Mouse (Mus musculus) c-Kit-positive CD71-positive TER-119-negative erythroid progenitor cells, embryonic 14.5 days (primary cell): ENCODE data around the gene Cyfip1.

ENCODE experiments used
- DNase-seq: peaks from one replicate; pipeline ENCODE4 v3.0.0-alpha.2; 2013; ENCODE audit warnings: low read depth

Gene Cyfip1

GRCm38 (mm10) chr7:55841445-55841844 is at the start of gene Cyfip1:
Gene Cyfip1, plus strand, starts transcription at chr7:55841745.
- no peak for DNase-seq

GRCm38 (mm10) chr7:55792280-55792679 is 49.3 kb upstream of the Cyfip1 start:
- peak; percentile 14 for DNase-seq

- peak; percentile 6 for DNase-seq
These were observed 48.2 kb upstream of the Cyfip1 start for GRCm38 (mm10) chr7:55793236-55793951.

- peak; percentile 95 for DNase-seq
These were observed 47.5 kb upstream of the Cyfip1 start, which contains the start of gene Tubgcp5 for GRCm38 (mm10) chr7:55793952-55794603. Gene Tubgcp5, plus strand, starts transcription at chr7:55794154.

GRCm38 (mm10) chr7:55799981-55800380 is 41.6 kb upstream of the Cyfip1 start:
- DNase-seq, result no peak

- no peak for DNase-seq
These were observed 31.6 kb upstream of the Cyfip1 start for GRCm38 (mm10) chr7:55809967-55810366.

- DNase-seq, result no peak
These were observed 17.1 kb upstream of the Cyfip1 start for GRCm38 (mm10) chr7:55824468-55824867.

- no peak for DNase-seq
These were observed 14.0 kb upstream of the Cyfip1 start for GRCm38 (mm10) chr7:55827551-55827950.

GRCm38 (mm10) chr7:55836877-55837276 is 4.7 kb upstream of the Cyfip1 start:
- peak; percentile 9 for DNase-seq

GRCm38 (mm10) chr7:55841977-55842503 is 495 bp downstream of the Cyfip1 start:
- peak; percentile 62 for DNase-seq

- DNase-seq, result peak; percentile 16
These were observed 1.1 kb downstream of the Cyfip1 start for GRCm38 (mm10) chr7:55842504-55843152.

- DNase-seq, result no peak
These were observed 5.2 kb downstream of the Cyfip1 start for GRCm38 (mm10) chr7:55846606-55847312.

- DNase-seq, result no peak
These were observed 8.5 kb downstream of the Cyfip1 start for GRCm38 (mm10) chr7:55849948-55850571.

- DNase-seq, result no peak
These were observed 11.2 kb downstream of the Cyfip1 start for GRCm38 (mm10) chr7:55852787-55853186.

GRCm38 (mm10) chr7:55855597-55855996 is 14.1 kb downstream of the Cyfip1 start:
- DNase-seq, result no peak

GRCm38 (mm10) chr7:55856741-55857140 is 15.2 kb downstream of the Cyfip1 start:
- no peak for DNase-seq

- no peak for DNase-seq
These were observed 16.2 kb downstream of the Cyfip1 start for GRCm38 (mm10) chr7:55857729-55858128.

GRCm38 (mm10) chr7:55858836-55859517 is 17.4 kb downstream of the Cyfip1 start:
- DNase-seq, result no peak

- no peak for DNase-seq
These were observed 17.9 kb downstream of the Cyfip1 start for GRCm38 (mm10) chr7:55859518-55859872.

GRCm38 (mm10) chr7:55859956-55860355 is 18.4 kb downstream of the Cyfip1 start:
- no peak for DNase-seq

GRCm38 (mm10) chr7:55861175-55861574 is 19.6 kb downstream of the Cyfip1 start:
- DNase-seq, result no peak
